Mouse (Mus musculus) neural tube, embryonic 12.5 days (tissue): ENCODE measurements around the gene Olfr561. TPM values are rescaled to one million over a fixed set of nuclear protein-coding genes. Genes with fewer than 3 reads are reported as not detected.

ENCODE experiments used
- ATAC-seq: fragments of 200-750 bp; cut with Nextera tagmentation; 2 replicates; pipeline ENCODE4 v1.8.0; 2017; ENCODE audit warnings: low read depth, mild to moderate bottlenecking, moderate TSS enrichment, moderate library complexity; ENCODE audit not compliant: low FRiP score
- H3K27ac ChIP-seq: fragments of 300-500 bp; sonication (generic); 2 replicates; pipeline ENCODE4 v1.5.1; 2016
- H3K27me3 ChIP-seq: fragments of 300-500 bp; sonication (generic); replicated peaks from 2 replicates; pipeline ENCODE4 v1.6.1; 2016; ENCODE audit warnings: mild to moderate bottlenecking
- H3K36me3 ChIP-seq: fragments of 300-500 bp; sonication (generic); 2 replicates; pipeline ENCODE4 v1.6.1; 2016; ENCODE audit warnings: mild to moderate bottlenecking
- H3K4me1 ChIP-seq: fragments of 300-500 bp; sonication (generic); 2 replicates; pipeline ENCODE4 v1.6.1; 2016
- H3K4me2 ChIP-seq: fragments of 300-500 bp; sonication (generic); replicated peaks from 2 replicates; pipeline ENCODE4 v1.6.1; 2016; ENCODE audit warnings: mild to moderate bottlenecking
- H3K4me3 ChIP-seq: fragments of 300-500 bp; sonication (generic); 2 replicates; pipeline ENCODE4 v1.5.1; 2016
- H3K9ac ChIP-seq: fragments of 300-500 bp; sonication (generic); 2 replicates; pipeline ENCODE4 v1.6.1; 2016; ENCODE audit warnings: mild to moderate bottlenecking
- H3K9me3 ChIP-seq: fragments of 300-500 bp; sonication (generic); 2 replicates; pipeline ENCODE4 v1.6.1; 2016; ENCODE audit warnings: mild to moderate bottlenecking
- WGBS: fragments of 180-500 bp; shearing (Covaris S2); methylation state at CpG from one replicate; pipeline ENCODE4 v1.1.7; 2016; 5-methylcytosine and 5-hydroxymethylcytosine counted together
- polyA plus RNA-seq: library from polyadenylated mRNA; unstranded; fragments of >200 nt; fragmentation: Nextera tagmentation; extraction: Ambion mirVana; gene quantifications from 2 replicates; pipeline ENCODE4 v1.2.1, GENCODE M21; 2016

Olfr561 gene
- 0.13 and 0.18 TPM in 2 replicates for polyA plus RNA-seq

GRCm38 (mm10) chr7:102770921-102771320, at the start of gene Olfr561:
TSS of gene Olfr561 (plus strand) at chr7:102771221.
- Histone ChIP-seq H3K4me1 (no peaks in the 10 kb centered on the region), H3K27me3 (no peaks in the 10 kb centered on the region), H3K36me3 (no peaks in the 10 kb centered on the region), H3K4me2 (no peak within 1 kb of the TSS), H3K27ac (no peak within 1 kb of the TSS), H3K4me3 (no peak within 1 kb of the TSS), H3K9me3 (no peaks in the 10 kb centered on the region), H3K9ac (no peak within 1 kb of the TSS)
- WGBS: 76% methylated on average over 2 of the region's 2 CpGs
- ATAC-seq: no peak

- Histone ChIP-seq H3K36me3 (no peaks in the 10 kb centered on the region), H3K4me2 (no peak within 1 kb of the TSS), H3K27ac (no peak within 1 kb of the TSS), H3K9ac (no peak within 1 kb of the TSS), H3K4me3 (no peak within 1 kb of the TSS), H3K9me3 (no peaks in the 10 kb centered on the region), H3K4me1 (no peaks in the 10 kb centered on the region), H3K27me3 (no peaks in the 10 kb centered on the region)
- ATAC-seq: no peak
Observed at GRCm38 (mm10) chr7:102727391-102727790, 43.6 kb upstream of the Olfr561 start, which contains the start of gene Olfr559. TSS of gene Olfr559 (minus strand) at chr7:102727491.

- no peak overlapping the region for H3K4me2 ChIP-seq
- H3K27ac ChIP-seq: no peak overlapping the region
- no peaks in the 10 kb centered on the region for H3K4me1 ChIP-seq
- no peaks in the 10 kb centered on the region for H3K9me3 ChIP-seq
- no peak overlapping the region for H3K9ac ChIP-seq
- no peak overlapping the region for H3K4me3 ChIP-seq
- H3K36me3 ChIP-seq: no peaks in the 10 kb centered on the region
- H3K27me3 ChIP-seq: no peaks in the 10 kb centered on the region
- no peak for ATAC-seq
- WGBS: 45% methylated on average over 1 of the region's 1 CpGs
Observed at GRCm38 (mm10) chr7:102733793-102734192, 37.2 kb upstream of the Olfr561 start.

GRCm38 (mm10) chr7:102737705-102738104, 33.3 kb upstream of the Olfr561 start:
- no peak overlapping the region for H3K4me2 ChIP-seq
- H3K4me3 ChIP-seq: no peak overlapping the region
- H3K9me3 ChIP-seq: no peaks in the 10 kb centered on the region
- H3K27me3 ChIP-seq: no peaks in the 10 kb centered on the region
- H3K27ac ChIP-seq: no peak overlapping the region
- no peak for ATAC-seq
- H3K4me1 ChIP-seq: no peaks in the 10 kb centered on the region
- 59% methylated on average over 2 of the region's 2 CpGs for WGBS
- H3K36me3 ChIP-seq: no peaks in the 10 kb centered on the region
- no peak overlapping the region for H3K9ac ChIP-seq

- H3K9ac ChIP-seq: no peak overlapping the region
- H3K9me3 ChIP-seq: no peaks in the 10 kb centered on the region
- H3K4me1 ChIP-seq: no peaks in the 10 kb centered on the region
- H3K4me2 ChIP-seq: no peak overlapping the region
- 21% methylated on average over 1 of the region's 1 CpGs for WGBS
- H3K4me3 ChIP-seq: no peak overlapping the region
- no peaks in the 10 kb centered on the region for H3K27me3 ChIP-seq
- no peak overlapping the region for H3K27ac ChIP-seq
- no peak for ATAC-seq
- no peaks in the 10 kb centered on the region for H3K36me3 ChIP-seq
Observed at GRCm38 (mm10) chr7:102752086-102752485, 18.9 kb upstream of the Olfr561 start.

GRCm38 (mm10) chr7:102759266-102759665, 11.8 kb upstream of the Olfr561 start, which contains the start of the genes Olfr560 and Olfr78:
TSS of gene Olfr560 (minus strand) at chr7:102759366.
TSS of gene Olfr78 (minus strand) at chr7:102759471.
- ATAC-seq: no peak

GRCm38 (mm10) chr7:102803180-102803579, 32.2 kb downstream of the Olfr561 start, which contains the start of gene Olfr564:
TSS of gene Olfr564 (plus strand) at chr7:102803480.
- Histone ChIP-seq H3K4me3 (no peak within 1 kb of the TSS), H3K9ac (no peak within 1 kb of the TSS), H3K4me2 (no peak within 1 kb of the TSS), H3K9me3 (no peaks in the 10 kb centered on the region), H3K27ac (no peak within 1 kb of the TSS), H3K27me3 (no peaks in the 10 kb centered on the region), H3K36me3 (no peaks in the 10 kb centered on the region), H3K4me1 (no peaks in the 10 kb centered on the region)
- ATAC-seq: no peak

More at GRCm38 (mm10) chr7:102759266-102759665, 11.8 kb upstream of the Olfr561 start, which contains the start of the genes Olfr560 and Olfr78:
- no peak within 1 kb of the TSS for H3K4me2 ChIP-seq
- H3K4me3 ChIP-seq: no peak within 1 kb of the TSS
- H3K27ac ChIP-seq: no peak within 1 kb of the TSS
- no peaks in the 10 kb centered on the region for H3K4me1 ChIP-seq
- H3K9ac ChIP-seq: no peak within 1 kb of the TSS
- H3K9me3 ChIP-seq: no peaks in the 10 kb centered on the region
- no peaks in the 10 kb centered on the region for H3K36me3 ChIP-seq
- WGBS: 81% methylated on average over 4 of the region's 4 CpGs
- H3K27me3 ChIP-seq: no peaks in the 10 kb centered on the region

Other genes starting within 250 kb of the Olfr561 start
- not detected in 2 replicates for gene Olfr547, start 236.5 kb upstream of the Olfr561 start, polyA plus RNA-seq
- gene Olfr548-ps1, start 230.3 kb upstream of the Olfr561 start, polyA plus RNA-seq: not detected in 2 replicates
- not detected in 2 replicates for gene Olfr549, start 221.4 kb upstream of the Olfr561 start, polyA plus RNA-seq
- 0.20 TPM in 1 of 2 replicates, not detected in the other for gene Trim21, start 205.7 kb upstream of the Olfr561 start, polyA plus RNA-seq
- gene Olfr550, start 199.8 kb upstream of the Olfr561 start, polyA plus RNA-seq: not detected in 2 replicates
- gene Olfr551, start 179.3 kb upstream of the Olfr561 start, polyA plus RNA-seq: not detected in 2 replicates
- not detected in 2 replicates for gene Olfr552, start 173.5 kb upstream of the Olfr561 start, polyA plus RNA-seq
- gene Olfr553, start 153.0 kb upstream of the Olfr561 start, polyA plus RNA-seq: not detected in 2 replicates
- not detected in 2 replicates for gene Olfr554, start 132.8 kb upstream of the Olfr561 start, polyA plus RNA-seq
- gene Olfr555, start 112.4 kb upstream of the Olfr561 start, polyA plus RNA-seq: not detected in 2 replicates
- not detected in 2 replicates for gene Olfr556, start 106.3 kb upstream of the Olfr561 start, polyA plus RNA-seq
- 10.8 and 12.4 TPM in 2 replicates for gene Trim68, start 83.9 kb upstream of the Olfr561 start, polyA plus RNA-seq
- not detected in 2 replicates for gene Olfr557, start 75.3 kb upstream of the Olfr561 start, polyA plus RNA-seq
- gene Olfr558, start 69.0 kb upstream of the Olfr561 start, polyA plus RNA-seq: 1.3 and 1.8 TPM in 2 replicates
- 0.08 TPM in 1 of 2 replicates, not detected in the other for gene Olfr33, start 52.2 kb upstream of the Olfr561 start, polyA plus RNA-seq
- gene Olfr559, start 43.7 kb upstream of the Olfr561 start, polyA plus RNA-seq: 0.20 TPM in 1 of 2 replicates, not detected in the other
- gene Olfr560, start 11.9 kb upstream of the Olfr561 start, polyA plus RNA-seq: not detected in 2 replicates
- 0.19 and 0.48 TPM in 2 replicates for gene Olfr78, start 11.8 kb upstream of the Olfr561 start, polyA plus RNA-seq
- not detected in 2 replicates for gene Olfr564, start 32.3 kb downstream of the Olfr561 start, polyA plus RNA-seq
- not detected in 2 replicates for gene Olfr566, start 87.5 kb downstream of the Olfr561 start, polyA plus RNA-seq
- not detected in 2 replicates for gene Olfr568, start 105.9 kb downstream of the Olfr561 start, polyA plus RNA-seq
- not detected in 2 replicates for gene Olfr569, start 119.7 kb downstream of the Olfr561 start, polyA plus RNA-seq
- not detected in 2 replicates for gene Olfr570, start 123.4 kb downstream of the Olfr561 start, polyA plus RNA-seq
- gene Olfr571, start 146.3 kb downstream of the Olfr561 start, polyA plus RNA-seq: not detected in 2 replicates
- gene Olfr572, start 153.2 kb downstream of the Olfr561 start, polyA plus RNA-seq: not detected in 2 replicates
- not detected in 2 replicates for gene Olfr573-ps1, start 171.4 kb downstream of the Olfr561 start, polyA plus RNA-seq
- gene Olfr574, start 177.2 kb downstream of the Olfr561 start, polyA plus RNA-seq: not detected in 2 replicates
- gene Olfr575, start 187.6 kb downstream of the Olfr561 start, polyA plus RNA-seq: not detected in 2 replicates
- gene Olfr576, start 191.4 kb downstream of the Olfr561 start, polyA plus RNA-seq: not detected in 2 replicates
- gene Olfr577, start 204.7 kb downstream of the Olfr561 start, polyA plus RNA-seq: not detected in 2 replicates
- gene Olfr578, start 218.1 kb downstream of the Olfr561 start, polyA plus RNA-seq: not detected in 2 replicates